Mouse (Mus musculus) fat pad, adult 2 months (tissue): ENCODE results near the gene Kmt5a.
"Not testable (repeated sequence)": the region's sequence is repeated elsewhere in the genome, so short reads cannot be mapped to it uniquely, and the experiment has no call there.

Source experiments
- DNase-seq: peaks from one replicate; pipeline ENCODE4 v3.0.0-alpha.2; 2011; ENCODE audit warnings: low read depth, low spot score; ENCODE audit errors: extremely low read depth

Kmt5a gene

DNA sequence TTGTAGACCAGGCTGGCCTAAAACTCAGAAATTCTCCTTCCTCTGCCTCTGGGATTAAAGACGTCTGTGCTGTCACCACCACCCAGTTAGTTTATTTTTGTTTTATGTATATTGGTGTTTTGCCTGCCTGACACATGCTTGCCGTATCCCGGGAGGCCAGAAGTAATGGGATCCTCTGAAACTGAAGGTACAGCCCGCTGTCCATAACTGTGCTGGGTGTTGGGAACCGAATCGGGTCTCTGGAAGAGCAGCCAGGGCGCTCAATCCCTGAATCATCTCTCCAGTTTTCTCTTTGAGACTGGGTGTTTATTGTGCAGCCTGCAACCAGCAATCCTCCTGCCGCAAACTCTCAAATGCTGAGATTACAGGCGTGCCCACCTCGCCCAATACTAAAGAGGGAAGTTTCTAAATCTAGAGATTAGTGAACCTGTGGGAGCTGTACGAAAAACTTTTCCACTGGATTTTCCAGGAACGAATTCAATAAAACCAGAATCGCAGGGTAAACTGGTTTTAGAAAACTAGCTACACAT lies 42.8 kb downstream of the Kmt5a start:
- peak; percentile 19 for DNase-seq

DNA sequence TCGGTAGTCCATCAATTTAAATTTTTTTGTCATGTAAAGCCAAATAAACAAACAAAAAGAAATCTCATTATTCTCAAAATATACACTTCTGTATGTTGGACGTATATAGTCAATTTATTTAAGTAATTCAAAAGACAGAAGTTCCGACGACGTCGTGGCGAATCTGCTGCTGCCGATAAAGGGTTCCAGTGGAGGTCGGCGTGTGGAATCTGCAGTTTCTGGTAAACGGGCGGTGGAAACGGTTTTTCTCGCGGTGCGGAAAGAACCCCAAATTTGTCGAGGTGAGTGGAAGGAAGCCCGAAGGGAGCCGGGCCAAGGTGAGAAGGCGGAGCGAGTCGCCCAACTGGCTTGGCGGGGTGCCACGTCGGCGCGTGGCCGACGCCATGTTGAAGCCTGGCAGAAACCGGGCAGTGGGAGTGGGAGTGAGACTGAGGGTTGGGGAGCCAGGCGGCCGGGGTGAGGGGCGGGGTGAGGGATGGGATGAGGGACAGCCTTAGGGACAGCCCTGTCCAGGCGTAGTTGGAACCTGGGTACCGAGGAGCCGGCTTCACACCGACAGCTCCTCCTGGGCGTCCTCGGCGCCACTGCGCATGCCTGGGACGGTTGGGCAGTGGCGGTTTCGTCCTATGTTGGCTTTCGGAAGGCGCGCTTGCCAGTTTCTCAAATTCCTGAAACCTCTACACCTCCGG lies 43.4 kb downstream of the Kmt5a start, which contains the start of gene Snrnp35:
Gene Snrnp35 (plus strand): TSS at position 169 of the 689 bp plus-strand sequence.
- DNase-seq: peak; percentile 45

DNA sequence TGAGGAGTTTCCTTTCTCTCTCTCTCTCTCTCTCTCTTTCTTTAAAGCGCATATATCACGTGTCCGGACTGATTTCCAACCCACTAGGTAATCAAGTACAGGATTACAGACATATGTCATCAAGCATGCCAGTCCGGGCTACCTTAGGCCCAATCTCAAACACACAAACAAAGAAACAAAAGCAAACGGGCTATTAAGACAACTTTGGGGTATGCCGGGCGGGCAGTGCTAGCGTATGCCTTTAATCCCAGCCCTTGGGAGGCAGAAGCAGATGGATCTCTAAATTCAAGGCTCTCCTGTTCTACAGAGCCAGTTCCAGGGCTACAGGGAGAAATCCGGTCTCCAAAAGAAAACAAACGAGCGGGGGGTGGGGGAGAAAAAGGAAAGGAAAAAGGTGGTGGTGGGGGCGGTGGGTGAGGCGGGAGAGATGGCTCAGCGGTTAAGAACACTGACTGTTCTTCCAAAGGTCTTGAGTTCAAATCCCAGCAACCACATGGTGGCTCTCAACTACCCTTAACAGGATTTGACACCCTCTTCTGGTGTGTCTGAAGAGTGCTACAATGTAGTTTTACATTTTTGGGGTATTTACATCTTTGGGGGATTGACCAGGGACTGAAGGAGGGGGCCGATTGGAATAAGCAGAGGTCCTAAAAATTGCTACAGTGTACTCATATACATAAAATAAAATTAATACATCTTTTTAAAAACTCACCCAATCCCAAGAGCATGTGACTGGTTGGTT lies 44.1 kb downstream of the Kmt5a start:
- no peak for DNase-seq

DNA sequence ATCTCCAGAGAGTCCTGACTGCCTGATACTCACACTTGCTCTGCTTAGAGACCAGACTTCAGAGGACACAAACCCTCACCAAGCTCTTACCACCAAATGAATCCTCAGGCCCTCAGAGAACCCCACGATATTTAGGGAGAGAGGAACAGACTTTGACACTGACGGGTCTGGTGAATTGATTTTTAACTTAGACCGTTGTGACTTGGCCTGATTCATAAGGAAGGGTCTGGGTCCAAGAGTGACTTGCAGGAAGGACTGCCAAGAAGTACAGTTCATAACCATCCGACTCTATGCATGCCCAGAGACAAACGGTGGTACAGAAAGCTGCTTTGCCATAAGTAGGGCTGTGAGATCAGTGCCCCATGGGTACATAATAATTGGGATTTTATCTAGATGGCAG lies 45.9 kb downstream of the Kmt5a start:
- no peak for DNase-seq

DNA sequence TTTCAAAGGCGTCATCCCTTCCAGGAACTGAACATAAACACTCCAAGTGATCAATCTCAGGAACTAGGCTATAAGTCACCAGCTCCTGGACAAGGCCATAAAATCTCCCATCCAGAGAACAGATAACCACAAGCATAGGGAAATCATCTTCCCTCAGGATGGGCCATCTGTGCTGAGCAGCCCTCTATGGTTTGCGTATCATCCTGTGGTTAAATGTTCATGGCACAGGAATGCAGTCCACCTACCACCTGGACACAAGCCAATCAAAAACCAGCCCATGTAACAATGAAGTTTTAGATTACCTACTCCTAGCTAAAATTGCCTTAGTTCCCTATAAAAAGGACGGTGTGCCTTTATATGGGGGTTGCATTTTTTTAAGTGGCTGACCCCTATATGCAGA lies 49.2 kb downstream of the Kmt5a start:
- no peak for DNase-seq

DNA sequence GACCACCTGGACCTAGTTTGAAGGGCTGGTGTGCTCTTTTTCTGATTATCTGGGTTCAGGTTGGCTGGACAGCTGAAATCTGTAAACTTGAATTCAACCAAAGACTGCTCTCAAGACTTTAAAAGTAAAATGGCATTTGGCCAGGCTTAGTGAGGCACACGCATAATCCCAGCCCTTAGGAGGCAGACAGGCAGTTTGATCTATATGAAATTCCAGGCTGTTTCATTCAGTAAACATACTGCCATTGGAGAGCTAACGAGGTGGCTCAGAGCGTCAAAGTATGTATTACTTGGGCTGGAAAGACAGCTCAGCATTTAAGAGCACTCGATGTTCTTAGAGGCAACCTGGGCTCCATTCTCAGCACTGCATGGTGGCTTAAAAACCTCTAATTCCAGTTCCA lies 52.0 kb downstream of the Kmt5a start:
- no peak for DNase-seq

DNA sequence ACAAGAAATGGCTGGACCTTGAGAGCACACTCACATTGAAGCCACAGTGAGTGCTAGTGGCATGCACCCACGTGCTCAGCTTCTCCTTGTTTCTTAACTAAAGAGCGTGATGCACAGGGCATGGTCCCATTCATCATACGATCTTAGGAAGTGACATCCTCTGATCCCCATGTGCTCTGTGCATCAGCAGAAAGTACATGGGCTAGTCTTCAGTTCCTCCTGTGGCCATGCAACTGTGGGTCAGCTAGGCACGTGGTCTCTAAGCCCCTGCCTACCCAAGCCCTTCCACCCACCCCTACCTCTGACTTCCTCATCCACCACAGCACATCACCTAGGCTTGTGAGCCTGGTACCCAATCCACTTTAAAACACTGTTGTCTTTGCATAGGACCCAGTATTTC lies 52.9 kb downstream of the Kmt5a start:
- no peak for DNase-seq

DNA sequence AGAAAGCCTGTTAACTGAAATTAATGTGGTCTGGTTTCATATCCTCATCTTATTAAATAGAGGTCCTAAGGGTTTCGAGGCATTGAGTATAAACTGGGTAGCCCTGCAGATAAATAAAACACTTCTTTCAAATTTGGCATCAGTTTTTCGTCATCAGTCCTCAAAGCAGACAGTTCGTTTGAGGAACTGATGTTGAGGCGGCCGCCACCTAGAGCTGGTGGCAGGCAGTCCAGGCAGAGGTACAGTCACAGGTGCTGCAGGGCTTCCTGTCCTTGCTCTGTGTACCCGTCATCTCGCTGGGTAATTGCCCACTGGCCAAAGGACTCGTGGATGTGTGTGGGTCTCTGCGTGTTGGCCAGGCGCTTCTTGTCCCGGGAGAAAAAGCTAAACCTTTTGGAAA lies 53.7 kb downstream of the Kmt5a start:
- no peak for DNase-seq

DNA sequence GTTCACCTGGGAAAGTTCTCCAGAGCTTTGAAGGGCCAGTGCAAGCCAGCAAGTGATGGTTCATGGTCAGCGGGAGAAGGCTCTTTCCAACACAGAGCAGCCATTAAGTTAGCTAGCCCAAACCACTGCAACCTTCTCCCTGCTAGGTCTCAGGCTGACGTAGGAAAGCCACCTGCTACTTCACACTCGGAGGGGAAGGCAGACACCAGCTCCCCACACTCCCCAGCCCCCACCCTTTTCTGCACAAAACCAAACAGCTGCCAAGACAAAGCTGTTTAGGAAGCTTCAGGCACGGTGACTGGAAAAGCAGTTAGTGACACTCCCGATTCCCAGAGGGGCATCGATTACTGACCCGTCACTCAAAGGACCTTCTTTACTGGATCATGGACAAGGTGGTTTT lies 55.8 kb downstream of the Kmt5a start:
- DNase-seq: no peak

DNA sequence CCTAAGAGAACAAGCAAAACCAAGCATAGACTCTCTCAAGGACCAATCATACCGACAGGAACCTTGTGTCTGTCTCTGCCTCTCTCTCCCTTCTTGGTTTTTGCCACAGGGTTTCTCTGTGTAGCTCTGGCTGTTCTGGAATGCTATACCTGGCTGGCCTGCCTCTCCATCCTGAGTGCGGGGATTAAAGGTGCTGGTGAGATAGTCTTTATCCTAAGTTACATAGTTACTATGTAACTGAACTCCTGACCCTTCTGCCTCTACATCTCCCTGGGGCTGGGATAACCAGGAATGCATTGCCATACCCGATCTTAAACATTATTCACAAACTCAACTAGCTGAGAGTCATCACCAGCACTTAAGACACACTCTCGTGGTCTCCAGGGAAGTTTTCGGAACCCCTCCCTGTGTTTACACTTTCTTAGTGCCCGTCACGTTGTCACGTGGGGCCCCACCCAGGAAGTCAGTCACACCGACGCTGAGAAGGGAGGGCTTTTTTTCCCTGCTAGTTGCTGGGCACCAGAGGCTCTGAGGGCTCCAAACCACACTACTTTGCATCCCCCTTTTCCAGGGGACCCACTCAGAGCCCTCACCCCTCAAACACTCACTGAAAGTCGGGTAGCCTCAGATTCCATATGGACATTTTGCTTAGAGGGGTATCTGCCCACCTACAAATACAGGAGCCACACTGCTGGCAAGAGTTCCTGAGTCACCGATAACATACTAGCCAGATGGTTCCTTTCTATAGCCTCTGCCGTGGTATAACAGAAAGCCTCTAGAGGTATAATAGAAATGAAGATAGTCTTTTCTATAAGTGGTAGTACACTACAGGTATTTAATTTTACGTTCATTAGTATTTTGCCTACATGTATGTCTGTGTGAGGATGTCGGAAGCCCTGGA lies 57.1 kb downstream of the Kmt5a start:
- no peak for DNase-seq

DNA sequence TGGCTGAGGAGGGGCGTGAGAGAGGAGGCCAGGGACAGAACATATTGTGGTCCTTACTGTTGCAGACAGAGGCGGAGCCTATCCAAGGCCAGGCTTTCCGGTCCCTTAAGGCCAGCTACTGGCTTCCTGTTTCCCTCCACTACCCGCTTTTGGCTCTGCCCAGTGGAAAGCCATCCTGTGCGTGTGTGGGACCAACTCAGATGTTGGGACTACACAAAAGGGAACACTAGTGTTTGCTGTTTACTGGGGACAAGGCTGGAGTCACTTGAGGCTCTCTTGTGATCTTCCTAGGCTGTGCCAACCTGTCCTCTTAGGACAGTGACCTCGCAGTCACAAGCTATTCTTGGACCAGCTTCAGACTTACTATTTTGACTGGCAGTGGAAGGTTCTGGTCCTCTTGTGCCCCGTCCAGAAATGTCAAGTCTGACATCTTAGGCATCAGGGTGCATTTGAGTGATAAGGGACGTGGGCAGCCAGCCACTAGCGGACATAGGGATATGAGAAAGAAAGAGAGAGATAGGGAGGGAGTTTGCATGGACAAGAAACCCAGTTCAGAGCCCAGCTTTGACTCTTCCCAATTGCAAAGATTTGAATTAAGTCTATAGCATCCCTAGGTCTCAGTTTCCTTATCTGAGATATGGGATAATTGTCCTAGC lies 58.6 kb downstream of the Kmt5a start:
- no peak for DNase-seq

DNA sequence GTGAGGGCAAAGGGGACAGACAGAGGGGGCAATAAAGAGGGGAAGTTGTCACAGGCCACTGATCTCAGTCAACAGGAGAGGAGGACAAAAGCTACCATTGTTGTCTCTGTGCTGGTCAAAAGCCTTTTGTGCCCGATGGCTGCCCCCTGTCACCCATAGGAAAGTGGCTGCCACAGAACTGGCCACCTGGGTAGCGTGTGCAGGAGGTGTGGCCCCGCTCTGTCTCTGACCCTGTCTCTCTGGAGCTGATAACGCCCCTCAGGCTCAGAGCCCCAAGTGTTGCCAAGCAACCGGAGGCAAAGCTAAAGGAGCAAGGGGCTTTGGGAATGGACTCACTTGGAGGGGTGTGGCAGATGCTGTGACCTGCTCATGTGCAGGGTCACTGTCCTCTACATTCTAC lies 59.3 kb downstream of the Kmt5a start:
- DNase-seq: no peak

DNA sequence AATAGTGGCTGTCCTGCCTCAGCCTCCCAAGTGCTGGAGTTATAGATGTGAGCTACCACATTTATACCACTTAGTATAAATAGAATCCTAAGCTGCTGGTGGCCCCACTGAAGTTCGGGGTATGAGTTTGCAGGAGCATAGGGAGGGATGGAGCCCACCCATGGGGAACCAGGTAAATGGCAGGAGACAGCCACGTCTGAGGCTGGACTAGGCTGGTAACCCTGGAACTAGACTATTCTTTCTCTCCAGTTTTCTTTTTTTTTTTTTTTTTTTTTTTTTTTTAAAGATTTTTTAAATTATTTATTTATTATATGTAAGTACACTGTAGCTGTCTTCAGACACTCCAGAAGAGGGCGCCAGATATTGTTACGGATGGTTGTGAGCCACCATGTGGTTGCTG lies 60.3 kb downstream of the Kmt5a start:
- not testable (repeated sequence) for DNase-seq

DNA sequence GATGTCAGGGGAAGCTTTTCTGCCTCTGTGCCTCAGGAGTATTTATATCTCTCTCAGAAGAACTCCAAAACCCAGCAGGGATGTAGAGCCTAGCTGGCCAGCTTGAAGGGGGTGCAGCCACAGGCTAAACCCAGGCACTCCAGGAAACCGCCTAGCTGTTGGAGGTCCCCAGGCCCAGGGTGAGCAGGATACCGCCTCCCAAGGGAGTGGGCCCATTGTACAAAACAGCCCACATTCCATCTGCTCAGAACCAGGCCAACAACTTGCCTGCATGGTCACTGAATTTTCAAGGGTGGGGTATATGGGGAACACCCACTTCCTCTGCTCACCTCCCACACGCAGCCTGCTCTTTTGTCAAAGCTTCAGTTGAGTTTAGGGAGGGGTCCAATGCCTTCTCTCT lies 60.8 kb downstream of the Kmt5a start:
- DNase-seq: no peak

DNA sequence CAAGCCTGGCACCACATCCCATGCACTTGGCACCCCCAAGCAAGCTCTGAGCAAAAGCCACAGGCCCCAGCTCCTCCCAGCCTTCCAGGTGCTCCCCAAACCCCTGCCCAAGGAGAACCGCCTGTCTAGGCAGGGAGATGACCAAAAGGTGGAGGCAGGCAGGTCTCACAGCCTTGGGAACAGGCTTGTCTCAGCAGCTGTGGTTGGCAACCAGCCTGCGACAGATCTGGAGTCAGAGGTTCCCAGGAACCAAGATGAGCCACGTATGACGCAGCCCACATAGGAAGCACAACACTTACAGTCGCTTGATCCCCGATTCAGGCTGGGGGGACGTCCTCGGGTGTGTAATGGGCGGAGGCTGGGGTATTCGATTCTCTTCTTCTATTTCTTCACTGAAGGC lies 61.8 kb downstream of the Kmt5a start:
- no peak for DNase-seq

DNA sequence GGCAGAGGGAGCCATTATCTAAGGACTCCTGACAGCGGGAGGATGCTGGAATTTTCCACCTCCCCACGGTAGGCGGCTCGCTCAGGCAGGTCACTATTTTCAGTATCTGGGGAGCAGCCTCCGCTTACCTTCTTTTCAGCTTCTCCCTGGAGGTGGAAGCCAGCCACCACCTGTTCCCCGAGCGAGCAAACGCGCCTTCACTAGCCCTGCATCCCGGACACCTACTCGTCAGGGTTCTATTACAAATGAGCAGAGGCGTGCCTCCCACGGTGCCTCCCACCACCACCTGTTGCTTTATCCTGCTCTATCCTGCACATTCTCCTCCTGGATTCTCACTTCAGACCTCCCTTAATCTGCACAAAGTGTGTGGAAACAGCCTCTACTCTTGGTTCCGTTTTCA lies 64.0 kb downstream of the Kmt5a start:
- no peak for DNase-seq

DNA sequence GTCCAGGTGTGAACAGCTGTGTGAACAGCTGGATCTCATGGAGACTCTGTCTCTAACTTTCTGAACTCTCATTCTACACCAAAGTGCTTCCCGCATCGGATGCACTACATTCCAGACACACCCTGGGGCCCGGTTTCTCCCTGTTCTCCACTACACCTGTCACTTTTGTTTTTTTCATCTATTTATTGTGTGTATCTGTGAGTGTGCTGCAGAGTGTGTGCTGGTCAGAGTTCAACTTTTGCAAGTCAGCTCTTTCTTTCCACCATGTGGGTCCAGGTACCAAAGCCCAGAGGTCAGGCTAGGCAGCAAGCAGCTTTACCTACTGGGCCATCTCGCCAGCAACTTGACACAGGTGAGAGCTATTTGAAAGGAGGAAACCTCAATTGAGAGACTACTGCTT lies 65.5 kb downstream of the Kmt5a start:
- DNase-seq: no peak

DNA sequence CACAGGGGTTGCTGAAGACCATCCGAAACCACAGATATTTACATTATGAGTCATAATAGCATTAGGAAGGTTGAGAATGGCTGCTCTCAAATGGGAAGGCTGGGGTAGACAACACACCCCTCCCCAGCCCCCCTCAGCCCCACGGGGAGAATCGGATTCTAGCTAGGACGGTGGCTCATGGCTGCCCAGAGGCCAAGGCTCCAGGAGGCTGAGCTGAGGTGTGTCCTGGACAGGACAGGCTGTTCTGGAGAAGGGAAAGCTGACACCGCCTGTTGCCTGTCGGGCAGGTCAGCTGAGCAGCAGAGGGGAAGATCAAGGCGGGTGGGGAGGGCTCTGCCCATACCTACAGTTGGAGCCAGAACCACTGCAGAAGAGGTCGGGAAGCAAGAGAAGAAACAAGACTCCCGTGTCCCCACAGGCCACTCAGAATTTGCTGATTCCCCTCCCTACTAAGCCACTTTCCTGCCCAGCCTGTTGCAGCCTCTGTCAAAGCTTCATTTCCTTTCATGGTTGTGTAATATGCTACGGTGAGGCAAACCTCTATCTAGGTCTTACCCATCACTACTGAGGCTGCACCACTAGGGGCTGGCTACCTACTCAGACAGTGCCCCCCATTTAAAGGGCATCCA lies 67.1 kb downstream of the Kmt5a start:
- no peak for DNase-seq

DNA sequence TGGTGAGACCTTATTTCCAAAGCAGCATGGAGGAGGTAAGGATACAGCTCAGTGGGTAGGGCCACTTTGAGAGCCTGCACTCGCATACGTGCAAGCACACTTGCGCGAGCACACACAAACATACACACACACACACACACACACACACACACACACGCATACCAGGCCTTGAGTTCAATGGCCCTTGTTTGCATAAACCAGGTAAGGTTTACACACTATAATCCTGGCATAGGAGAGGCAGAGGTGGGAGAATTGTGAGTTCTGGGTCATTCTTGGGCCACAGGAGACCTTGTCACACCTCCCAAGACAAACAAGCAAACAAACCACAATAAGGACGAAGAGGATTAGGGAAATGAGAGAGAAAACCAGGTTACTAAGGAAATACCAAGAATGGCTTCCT lies 69.5 kb downstream of the Kmt5a start:
- DNase-seq: no peak

DNA sequence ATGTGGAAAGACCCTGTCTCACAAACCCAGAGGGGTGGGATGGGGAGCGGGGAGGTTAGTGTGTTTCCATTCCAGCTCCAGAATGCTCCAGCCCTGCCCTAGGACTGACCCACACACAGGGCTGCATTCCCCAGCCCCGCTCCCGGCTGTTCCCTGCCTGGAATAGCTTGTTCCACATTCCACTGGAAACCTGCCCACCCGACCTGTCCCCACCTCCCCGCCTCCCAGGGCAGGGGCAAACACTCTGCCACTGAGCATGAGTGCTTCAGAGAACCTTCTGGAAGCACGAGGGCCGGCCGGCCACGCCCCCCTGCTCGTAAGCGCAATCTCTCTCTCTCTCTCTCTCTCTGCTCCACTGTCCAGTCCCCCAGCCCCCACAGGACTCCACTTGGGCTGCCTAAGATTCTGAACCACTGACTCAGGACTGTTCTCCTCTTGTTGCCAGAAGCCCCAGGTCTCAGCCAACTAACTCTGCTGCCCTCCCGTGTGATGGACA lies 70.1 kb downstream of the Kmt5a start:
- DNase-seq: no peak
